Mouse (Mus musculus) bone marrow, adult 2 months (tissue): ENCODE results near the gene Txlna. TPM values are rescaled to one million over a fixed set of nuclear protein-coding genes. Genes with fewer than 3 reads are reported as not detected.

Experiments
- H3K27ac ChIP-seq: fragments of 200-500 bp; 2 replicates; pipeline ENCODE4 v1.5.1; 2012; ENCODE audit warnings: low read depth, mild to moderate bottlenecking, control low read depth, inconsistent platforms, low read length; ENCODE audit not compliant: control insufficient read depth, poor library complexity, insufficient read depth
- H3K4me1 ChIP-seq: fragments of 200-500 bp; 2 replicates; pipeline ENCODE4 v1.6.1; 2011; ENCODE audit warnings: low read length; ENCODE audit not compliant: control insufficient read depth, insufficient read depth
- H3K4me3 ChIP-seq: fragments of 200-500 bp; replicated peaks from 2 replicates; pipeline ENCODE3; 2011; ENCODE audit warnings: mild to moderate bottlenecking, low read depth, low read length, control low read depth; ENCODE audit not compliant: control insufficient read depth
- CTCF ChIP-seq: fragments of 200-500 bp; IDR thresholded peaks from 2 replicates; pipeline ENCODE4 v1.5.1; 2011; ENCODE audit warnings: low read length, control low read depth; ENCODE audit not compliant: control insufficient read depth, insufficient read depth
- POLR2A ChIP-seq: fragments of 200-500 bp; IDR thresholded peaks from 2 replicates; pipeline ENCODE4 v1.6.1; 2011; ENCODE audit warnings: low read depth, mild to moderate bottlenecking, control low read depth, low read length, borderline replicate concordance; ENCODE audit not compliant: control insufficient read depth
- WGBS: fragments of 180-500 bp; shearing (Covaris S2); methylation state at CpG from one replicate; pipeline ENCODE4 v1.1.7; 2018; 5-methylcytosine and 5-hydroxymethylcytosine counted together
- polyA plus RNA-seq: library from polyadenylated mRNA; stranded (reverse); fragments of >200 nt; gene quantifications from 2 replicates; pipeline ENCODE4 v1.2.4, GENCODE M21; 2011; ENCODE audit warnings: low replicate concordance; ENCODE audit not compliant: missing spikeins, insufficient read depth, insufficient read length

The Txlna gene
- polyA plus RNA-seq, 1 experiment = 43.7 TPM

- 76% methylated on average over 1 of the region's 1 CpGs for WGBS
- H3K27ac ChIP-seq = no peak overlapping the region
- H3K4me3 ChIP-seq = no peak overlapping the region
- H3K4me1 ChIP-seq = peaks cover 2% of the 10 kb centered on the region; the same call in 1 of the 2 replicates
- TF ChIP-seq POLR2A = no peak
- TF ChIP-seq CTCF = no peak
These were observed 53.9 kb downstream of the Txlna start for GRCm38 (mm10) chr4:129586943-129587342.

DNA sequence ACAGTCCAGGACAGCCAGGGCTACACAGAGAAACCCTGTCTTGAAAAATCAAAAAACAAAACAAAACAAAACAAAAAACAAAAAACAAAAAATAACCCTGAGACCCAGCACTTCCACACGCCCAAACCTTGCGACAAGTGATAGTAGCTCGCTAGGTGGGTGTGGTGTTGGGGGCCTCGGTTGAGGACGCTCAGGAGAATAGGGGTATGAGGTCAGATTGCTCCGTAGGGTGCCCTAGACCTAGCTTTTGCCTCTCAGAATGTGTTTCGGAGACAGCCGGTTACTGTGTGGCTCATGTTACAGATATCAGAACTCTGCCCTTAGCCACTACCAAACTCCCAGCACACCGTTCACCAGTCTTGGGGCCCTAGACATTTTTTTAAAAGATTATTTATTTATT, 55.1 kb downstream of the Txlna start:
- no peak overlapping the region for H3K27ac ChIP-seq
- TF ChIP-seq POLR2A = no peak
- TF ChIP-seq CTCF = no peak
- 84% methylated on average over 9 of the region's 9 CpGs for WGBS
- H3K4me3 ChIP-seq = no peak overlapping the region
- peaks cover 2% of the 10 kb centered on the region; the same call in 1 of the 2 replicates for H3K4me1 ChIP-seq

GRCm38 (mm10) chr4:129584884-129585608, 55.8 kb downstream of the Txlna start:
- Histone ChIP-seq H3K27ac (peak overlapping the region; percentile 76), H3K4me3 (peak overlapping the region; percentile 87), H3K4me1 (peaks cover 2% of the 10 kb centered on the region; the same call in 1 of the 2 replicates)
- peak; percentile 76 for TF ChIP-seq CTCF
- peak; percentile 8; the same call in 1 of the 2 replicates for TF ChIP-seq POLR2A
- WGBS = 1% methylated on average over 36 of the region's 36 CpGs

DNA sequence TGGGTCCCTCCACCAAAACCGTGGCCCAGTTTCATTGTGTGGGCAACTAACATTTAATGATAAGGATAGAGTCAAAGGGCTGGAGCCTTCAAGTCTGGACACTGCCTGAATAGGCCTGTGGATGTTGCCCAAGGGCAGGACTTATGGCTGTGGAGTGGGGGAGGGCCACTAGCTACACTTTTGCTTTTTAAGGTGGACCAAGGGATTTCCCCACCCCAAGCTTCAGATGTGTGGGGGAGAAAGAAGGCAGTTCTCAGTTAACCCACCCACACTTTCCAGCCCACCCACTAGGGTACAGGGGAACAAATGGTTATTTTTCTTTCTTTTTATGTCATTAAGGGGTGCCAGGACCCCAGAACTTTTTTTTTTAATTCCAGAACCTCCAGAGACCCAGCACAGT, 56.5 kb downstream of the Txlna start:
- Histone ChIP-seq H3K4me1 (peaks cover 2% of the 10 kb centered on the region; the same call in 1 of the 2 replicates), H3K4me3 (no peak overlapping the region), H3K27ac (peak overlapping the region; percentile 32)
- 71% methylated on average over 1 of the region's 1 CpGs for WGBS
- TF ChIP-seq POLR2A (no peak), CTCF (no peak)

GRCm38 (mm10) chr4:129582251-129582650, 58.6 kb downstream of the Txlna start:
- WGBS = 90% methylated on average over 1 of the region's 1 CpGs
- no peak overlapping the region for H3K4me3 ChIP-seq
- TF ChIP-seq CTCF (no peak), POLR2A (no peak)
- no peak overlapping the region for H3K27ac ChIP-seq
- peaks cover 2% of the 10 kb centered on the region; the same call in 1 of the 2 replicates for H3K4me1 ChIP-seq

DNA sequence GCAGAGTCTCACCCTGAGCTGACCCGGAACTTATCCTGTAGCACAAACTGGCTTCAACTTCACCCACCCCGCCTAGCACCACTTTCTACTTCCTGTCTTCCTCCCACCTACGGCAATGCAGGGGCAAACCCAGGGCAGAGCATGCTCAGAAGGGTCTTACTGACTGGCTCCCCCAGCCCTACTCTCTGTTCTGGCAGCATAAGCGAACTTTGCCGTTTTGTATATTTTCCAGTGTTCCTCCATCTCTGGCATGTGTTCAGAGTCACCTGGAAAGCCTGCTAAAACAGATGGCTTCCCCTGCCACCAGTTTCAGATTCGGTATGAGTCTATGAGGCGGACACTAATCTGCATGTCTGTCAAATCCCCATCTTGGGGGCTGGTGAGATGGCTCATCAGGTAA, 60.5 kb downstream of the Txlna start:
- H3K4me3 ChIP-seq = no peak overlapping the region
- H3K4me1 ChIP-seq = peaks cover 2% of the 10 kb centered on the region; the same call in 1 of the 2 replicates
- 46% methylated on average over 7 of the region's 7 CpGs for WGBS
- no peak for TF ChIP-seq POLR2A
- TF ChIP-seq CTCF = no peak
- no peak overlapping the region for H3K27ac ChIP-seq

DNA sequence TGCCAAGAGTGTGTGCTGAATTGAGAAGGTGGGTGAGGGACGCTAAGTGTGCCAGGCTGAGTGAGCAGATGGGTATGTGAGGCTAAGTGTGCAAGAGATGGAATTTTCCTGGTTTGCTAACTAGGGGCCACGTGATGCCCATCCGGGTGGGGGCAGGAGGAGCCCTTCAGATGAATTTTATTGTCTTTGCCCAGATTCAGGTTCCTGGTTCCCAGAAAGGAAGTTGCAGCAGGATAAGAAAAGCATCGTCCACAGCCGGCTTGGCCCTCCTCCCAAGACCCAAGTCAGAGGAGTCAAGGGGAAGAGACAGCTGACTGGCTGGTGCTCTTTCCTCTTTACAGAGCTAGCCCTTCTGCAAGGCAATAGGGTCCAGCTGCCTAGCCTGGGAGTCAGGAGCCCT, 62.4 kb downstream of the Txlna start, which contains the start of gene Fam167b:
Gene Fam167b (minus strand): TSS at position 84 of the 400 bp plus-strand sequence.
- Histone ChIP-seq H3K4me1 (peaks cover 4% of the 10 kb centered on the region; the same call in 1 of the 2 replicates), H3K27ac (0 out of 2 replicates have a peak within 1 kb of the TSS, but pooled peaks have one; percentile 4), H3K4me3 (no peak within 1 kb of the TSS)
- TF ChIP-seq CTCF (no peak), POLR2A (no peak)
- 57% methylated on average over 5 of the region's 5 CpGs for WGBS

DNA sequence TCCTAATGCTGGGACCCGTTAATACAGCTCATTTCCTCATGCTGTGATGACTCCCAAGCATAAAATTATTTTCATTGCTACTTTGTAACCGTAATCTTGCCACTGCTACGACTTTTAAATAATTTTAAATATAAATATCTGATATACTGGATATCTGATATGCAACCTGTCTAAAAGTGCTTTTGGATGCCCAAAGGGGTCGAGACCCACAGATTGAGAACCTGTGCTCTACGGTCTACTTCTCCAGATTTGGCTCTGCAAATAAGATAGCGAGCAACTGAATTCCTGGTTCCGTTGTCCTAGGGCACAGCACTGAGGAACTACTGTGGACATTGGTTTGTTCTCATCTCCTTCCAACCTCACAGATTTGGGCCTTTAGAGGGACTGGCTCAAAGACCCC, 63.2 kb downstream of the Txlna start:
- Histone ChIP-seq H3K4me3 (no peak overlapping the region), H3K27ac (0 out of 2 replicates have a peak overlapping the region, but pooled peaks have one; percentile 4), H3K4me1 (peaks cover 4% of the 10 kb centered on the region; the same call in 1 of the 2 replicates)
- no peak for TF ChIP-seq CTCF
- TF ChIP-seq POLR2A = no peak
- WGBS = 77% methylated on average over 7 of the region's 7 CpGs
